Mouse (Mus musculus): ENCODE measurements around the gene Coro2b. TPM values are rescaled to one million over a fixed set of nuclear protein-coding genes. Genes with fewer than 3 reads are reported as not detected.
A peak's percentile ranks its signal among the peaks of the same experiment; 100 is the strongest.

The Coro2b gene
- total and polyA plus RNA-seq, 2 experiments from 2014 or later: 31.6 to 53.2 TPM

DNA sequence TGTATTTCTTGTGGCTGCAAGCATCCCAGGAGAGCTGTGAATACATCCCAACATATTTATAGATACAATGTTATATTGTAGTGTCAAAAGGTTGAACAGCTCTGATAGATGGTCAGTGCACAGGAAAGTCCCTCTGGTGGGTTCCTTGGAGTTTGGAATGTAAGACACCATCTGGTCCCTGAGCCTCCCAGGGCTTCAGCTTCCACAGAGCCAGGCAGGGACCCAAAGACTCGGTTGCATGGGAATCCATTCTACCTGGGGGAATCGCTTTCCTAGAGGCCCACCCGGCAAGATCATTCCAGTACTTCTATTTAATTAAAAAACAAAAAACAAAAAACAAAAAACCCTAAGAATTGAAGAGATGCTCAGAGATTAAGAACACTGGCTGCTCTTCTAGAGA, 78.4 kb downstream of the Coro2b start:
- Histone ChIP-seq H3K9me3 (ENCODE audit: low read length) (no peaks in the 10 kb centered on the region), H3K4me1 (ENCODE audit: insufficient read depth) (peaks cover 5% of the 10 kb centered on the region; the same call in 1 of the 2 replicates), H3K36me3 (ENCODE audit: insufficient read depth) (peaks cover 6% of the 10 kb centered on the region), H3K27me3 (ENCODE audit: insufficient read depth, low read length) (no peaks in the 10 kb centered on the region), H3K9ac (no peak overlapping the region), H3K27ac (ENCODE audit: low read depth, low read length) (no peak overlapping the region), H3K4me3 (ENCODE audit: low read depth, low read length) (no peak overlapping the region), H3K4me2 (ENCODE audit: low read depth) (no peak overlapping the region)
- no peak for ATAC-seq
- DNase-seq: no peak
- no peak for TF ChIP-seq CTCF (IDR thresholded peaks at IDR 0.05; ENCODE audit: low read depth)
- 83% methylated on average over 3 of the region's 3 CpGs for WGBS

DNA sequence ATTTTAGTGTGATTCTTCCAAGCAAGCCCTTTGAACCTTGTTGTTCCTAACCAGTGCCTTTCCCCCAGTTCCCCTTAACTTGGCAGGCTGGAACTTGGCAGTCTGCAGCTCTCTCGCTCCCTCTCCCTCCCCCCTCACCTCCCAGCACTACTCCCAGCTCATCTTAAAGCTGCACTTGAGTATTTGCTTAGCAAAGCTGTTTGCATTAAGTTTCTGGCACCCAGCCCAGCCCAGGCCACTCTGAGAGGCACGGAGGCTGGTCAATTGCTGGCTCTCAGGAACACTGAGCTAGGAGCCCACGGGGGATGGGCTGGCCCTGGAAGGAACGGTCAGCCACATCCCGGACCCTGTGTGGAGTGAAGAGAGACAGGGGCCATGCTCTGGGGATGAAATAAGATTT, 80.8 kb downstream of the Coro2b start:
- H3K27ac ChIP-seq (ENCODE audit: low read depth, low read length): no peak overlapping the region
- no peak for TF ChIP-seq CTCF (IDR thresholded peaks at IDR 0.05; ENCODE audit: low read depth)
- 23% methylated on average over 5 of the region's 5 CpGs for WGBS
- DNase-seq (peak; percentile 61), ATAC-seq (peak; percentile 38)
- no peaks in the 10 kb centered on the region for H3K27me3 ChIP-seq (ENCODE audit: insufficient read depth, low read length)
- H3K4me1 ChIP-seq (ENCODE audit: insufficient read depth): peaks cover 5% of the 10 kb centered on the region; the same call in 1 of the 2 replicates
- H3K9ac ChIP-seq: no peak overlapping the region
- no peak overlapping the region for H3K4me3 ChIP-seq (ENCODE audit: low read depth, low read length)
- H3K4me2 ChIP-seq (ENCODE audit: low read depth): no peak overlapping the region
- H3K9me3 ChIP-seq (ENCODE audit: low read length): no peaks in the 10 kb centered on the region
- peaks cover 16% of the 10 kb centered on the region for H3K36me3 ChIP-seq (ENCODE audit: insufficient read depth)

- Histone ChIP-seq H3K36me3 (ENCODE audit: insufficient read depth) (peaks cover 16% of the 10 kb centered on the region), H3K4me2 (ENCODE audit: low read depth) (no peak overlapping the region), H3K9ac (no peak overlapping the region), H3K4me3 (ENCODE audit: low read depth, low read length) (no peak overlapping the region), H3K27me3 (ENCODE audit: insufficient read depth, low read length) (no peaks in the 10 kb centered on the region), H3K27ac (ENCODE audit: low read depth, low read length) (no peak overlapping the region), H3K4me1 (ENCODE audit: insufficient read depth) (peaks cover 5% of the 10 kb centered on the region; the same call in 1 of the 2 replicates), H3K9me3 (ENCODE audit: low read length) (no peaks in the 10 kb centered on the region)
- WGBS: 64% methylated on average over 8 of the region's 8 CpGs
- DNase-seq (no peak), ATAC-seq (no peak)
- no peak for TF ChIP-seq CTCF (IDR thresholded peaks at IDR 0.05; ENCODE audit: low read depth)
Observed at GRCm38 (mm10) chr9:62455210-62455969, 81.5 kb downstream of the Coro2b start.

GRCm38 (mm10) chr9:62452373-62452993, 84.4 kb downstream of the Coro2b start:
- H3K4me2 ChIP-seq (ENCODE audit: low read depth): no peak overlapping the region
- DNase-seq (no peak), ATAC-seq (no peak)
- 0 out of 2 replicates have a peak overlapping the region, but pooled peaks have one; percentile 4 for H3K27ac ChIP-seq (ENCODE audit: low read depth, low read length)
- H3K27me3 ChIP-seq (ENCODE audit: insufficient read depth, low read length): no peaks in the 10 kb centered on the region
- no peak for TF ChIP-seq CTCF (IDR thresholded peaks at IDR 0.05; ENCODE audit: low read depth)
- H3K9ac ChIP-seq: no peak overlapping the region
- H3K9me3 ChIP-seq (ENCODE audit: low read length): no peaks in the 10 kb centered on the region
- no peak overlapping the region for H3K4me3 ChIP-seq (ENCODE audit: low read depth, low read length)
- H3K36me3 ChIP-seq (ENCODE audit: insufficient read depth): peaks cover 16% of the 10 kb centered on the region
- 92% methylated on average over 8 of the region's 8 CpGs for WGBS
- H3K4me1 ChIP-seq (ENCODE audit: insufficient read depth): peaks cover 5% of the 10 kb centered on the region; the same call in 1 of the 2 replicates

GRCm38 (mm10) chr9:62451585-62452372, 85.1 kb downstream of the Coro2b start:
- WGBS: 66% methylated on average over 8 of the region's 8 CpGs
- Histone ChIP-seq H3K9me3 (ENCODE audit: low read length) (no peaks in the 10 kb centered on the region), H3K4me2 (ENCODE audit: low read depth) (no peak overlapping the region), H3K4me1 (ENCODE audit: insufficient read depth) (peaks cover 5% of the 10 kb centered on the region; the same call in 1 of the 2 replicates), H3K4me3 (ENCODE audit: low read depth, low read length) (no peak overlapping the region), H3K9ac (no peak overlapping the region), H3K27ac (ENCODE audit: low read depth, low read length) (0 out of 2 replicates have a peak overlapping the region, but pooled peaks have one; percentile 4), H3K36me3 (ENCODE audit: insufficient read depth) (peaks cover 16% of the 10 kb centered on the region), H3K27me3 (ENCODE audit: insufficient read depth, low read length) (no peaks in the 10 kb centered on the region)
- peak; percentile 14 for DNase-seq
- ATAC-seq: 0 out of 2 replicates have a peak, but pooled peaks have one; percentile 25
- TF ChIP-seq CTCF (IDR thresholded peaks at IDR 0.05; ENCODE audit: low read depth): no peak

- Histone ChIP-seq H3K9ac (0 out of 2 replicates have a peak overlapping the region, but pooled peaks have one; percentile 6), H3K4me3 (ENCODE audit: low read depth, low read length) (no peak overlapping the region), H3K27ac (ENCODE audit: low read depth, low read length) (no peak overlapping the region), H3K27me3 (ENCODE audit: insufficient read depth, low read length) (no peaks in the 10 kb centered on the region), H3K36me3 (ENCODE audit: insufficient read depth) (peaks cover 16% of the 10 kb centered on the region), H3K4me2 (ENCODE audit: low read depth) (no peak overlapping the region), H3K9me3 (ENCODE audit: low read length) (no peaks in the 10 kb centered on the region), H3K4me1 (ENCODE audit: insufficient read depth) (peaks cover 2% of the 10 kb centered on the region; the same call in 1 of the 2 replicates)
- ATAC-seq (no peak), DNase-seq (no peak)
- no peak for TF ChIP-seq CTCF (IDR thresholded peaks at IDR 0.05; ENCODE audit: low read depth)
- WGBS: 81% methylated on average over 7 of the region's 7 CpGs
Observed at GRCm38 (mm10) chr9:62450862-62451261, 86.0 kb downstream of the Coro2b start.

All from forebrain, postnatal 0 days (tissue).